Mouse (Mus musculus): ENCODE results near the gene Parn.
A peak's percentile ranks its signal among the peaks of the same experiment; 100 is the strongest.
"Not testable (repeated sequence)": the region's sequence is repeated elsewhere in the genome, so short reads cannot be mapped to it uniquely, and the experiment has no call there.

Gene Parn

DNA sequence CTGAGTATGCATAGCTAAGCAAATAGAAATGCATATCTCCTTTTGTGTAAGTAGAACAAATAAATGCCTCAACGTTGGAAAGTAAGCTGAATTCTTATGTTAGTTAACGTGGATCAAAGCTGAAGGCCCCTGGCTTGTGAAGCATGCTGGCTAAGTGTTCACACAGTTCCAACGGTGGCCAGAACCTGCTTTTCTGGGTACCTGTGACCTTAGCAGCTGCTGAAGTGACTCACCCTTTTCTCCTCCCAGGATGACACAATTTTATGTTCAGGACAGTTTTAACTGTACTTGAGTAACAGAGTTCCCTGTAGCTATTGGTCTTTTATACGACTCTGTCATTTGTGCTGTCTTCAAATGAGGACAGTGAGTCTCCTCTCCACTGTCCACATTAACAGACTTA, 22.0 kb downstream of the Parn start:
- no peaks in the 10 kb centered on the region for H3K4me1 ChIP-seq (replicated peaks; ENCODE audit: low read depth, low read length)
- no peaks in the 10 kb centered on the region for H3K27me3 ChIP-seq (ENCODE audit: insufficient read depth, low read length)
- H3K36me3 ChIP-seq (ENCODE audit: insufficient read depth, low read length): peaks cover 79% of the 10 kb centered on the region
- H3K9me3 ChIP-seq (ENCODE audit: low read length): no peaks in the 10 kb centered on the region
- no peak overlapping the region for H3K4me3 ChIP-seq (replicated peaks; ENCODE audit: low read length)
- TF ChIP-seq POU5F1 (IDR thresholded peaks at IDR 0.05; ENCODE audit: borderline replicate concordance, low read length): no peak
- no peak for TF ChIP-seq NANOG (IDR thresholded peaks at IDR 0.05; ENCODE audit: borderline replicate concordance, low read length)
- no peak for TF ChIP-seq CTCF (conservative IDR thresholded peaks at IDR 0.05; ENCODE audit: low read length)

DNA sequence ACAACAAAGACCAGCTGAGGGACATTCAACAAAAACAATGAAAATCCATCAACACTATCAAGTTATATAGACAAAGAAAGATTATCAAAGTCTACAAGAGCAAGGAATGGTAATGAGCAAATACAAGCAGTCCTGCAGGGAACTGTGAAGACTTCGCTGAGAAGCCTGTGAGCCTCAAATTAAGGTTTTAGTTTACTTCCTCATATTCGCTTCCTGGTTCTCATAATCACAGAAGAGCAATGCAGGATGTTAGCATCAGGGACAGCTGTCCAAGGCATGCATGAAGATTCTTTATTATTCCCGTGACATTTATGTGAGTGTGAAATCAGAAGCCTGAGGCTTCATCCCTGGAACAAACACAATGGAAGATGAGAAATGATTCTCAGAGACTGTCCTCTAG, 23.5 kb downstream of the Parn start:
- Histone ChIP-seq H3K27me3 (ENCODE audit: insufficient read depth, low read length) (no peaks in the 10 kb centered on the region), H3K4me3 (replicated peaks; ENCODE audit: low read length) (no peak overlapping the region), H3K9me3 (ENCODE audit: low read length) (no peaks in the 10 kb centered on the region), H3K36me3 (ENCODE audit: insufficient read depth, low read length) (peaks cover 69% of the 10 kb centered on the region), H3K4me1 (replicated peaks; ENCODE audit: low read depth, low read length) (peaks cover 3% of the 10 kb centered on the region; the same call in 1 of the 2 replicates)
- no peak for TF ChIP-seq POU5F1 (IDR thresholded peaks at IDR 0.05; ENCODE audit: borderline replicate concordance, low read length)
- TF ChIP-seq NANOG (IDR thresholded peaks at IDR 0.05; ENCODE audit: borderline replicate concordance, low read length): no peak
- TF ChIP-seq CTCF (conservative IDR thresholded peaks at IDR 0.05; ENCODE audit: low read length): no peak

DNA sequence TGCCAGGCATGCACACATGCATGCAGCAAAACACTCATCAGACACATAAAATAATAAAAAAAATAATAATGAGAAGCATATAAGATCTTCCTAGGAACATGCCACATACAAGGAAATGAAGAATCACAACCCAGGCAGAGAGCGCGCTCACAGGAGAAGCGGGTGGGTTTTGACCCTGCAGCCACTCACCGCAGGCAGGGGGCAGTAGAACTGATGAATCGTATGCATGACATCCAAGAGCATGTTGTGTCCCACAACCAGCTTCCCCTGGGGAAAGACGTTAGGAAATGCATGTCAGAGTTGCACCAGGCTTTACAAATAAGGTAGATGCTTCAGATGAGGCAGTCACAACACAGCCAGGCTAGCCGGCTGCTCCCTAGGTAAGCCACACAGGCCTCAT, 27.9 kb downstream of the Parn start:
- H3K4me3 ChIP-seq (replicated peaks; ENCODE audit: low read length): no peak overlapping the region
- TF ChIP-seq POU5F1 (IDR thresholded peaks at IDR 0.05; ENCODE audit: borderline replicate concordance, low read length) (no peak), NANOG (IDR thresholded peaks at IDR 0.05; ENCODE audit: borderline replicate concordance, low read length) (no peak), CTCF (conservative IDR thresholded peaks at IDR 0.05; ENCODE audit: low read length) (peak; percentile 36)
- H3K36me3 ChIP-seq (ENCODE audit: insufficient read depth, low read length): peaks cover 77% of the 10 kb centered on the region
- peaks cover 12% of the 10 kb centered on the region for H3K9me3 ChIP-seq (ENCODE audit: low read length)
- no peaks in the 10 kb centered on the region for H3K27me3 ChIP-seq (ENCODE audit: insufficient read depth, low read length)
- peaks cover 3% of the 10 kb centered on the region; the same call in 1 of the 2 replicates for H3K4me1 ChIP-seq (replicated peaks; ENCODE audit: low read depth, low read length)

DNA sequence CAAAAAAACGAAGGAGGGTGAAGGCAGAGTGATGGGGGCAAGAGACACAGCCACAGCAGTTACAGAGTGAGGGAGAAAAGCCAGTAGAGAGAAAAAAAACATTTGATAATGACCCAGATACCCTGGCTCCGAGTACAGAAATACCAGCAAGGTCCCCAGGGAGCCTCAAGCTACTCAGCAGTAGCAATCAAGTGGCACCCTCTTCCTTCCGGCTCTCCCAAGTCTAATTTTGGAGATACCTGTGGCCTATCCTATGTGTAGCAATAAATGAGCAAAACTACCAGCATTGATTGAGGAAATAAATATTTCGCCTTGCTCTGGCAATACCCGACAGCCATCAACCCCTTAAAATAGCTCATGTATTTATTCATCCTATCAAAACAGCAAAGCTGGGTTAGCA, 28.5 kb downstream of the Parn start:
- H3K9me3 ChIP-seq (ENCODE audit: low read length): peaks cover 16% of the 10 kb centered on the region
- H3K4me1 ChIP-seq (replicated peaks; ENCODE audit: low read depth, low read length): peaks cover 3% of the 10 kb centered on the region; the same call in 1 of the 2 replicates
- H3K36me3 ChIP-seq (ENCODE audit: insufficient read depth, low read length): peaks cover 80% of the 10 kb centered on the region
- TF ChIP-seq NANOG (IDR thresholded peaks at IDR 0.05; ENCODE audit: borderline replicate concordance, low read length) (no peak), CTCF (conservative IDR thresholded peaks at IDR 0.05; ENCODE audit: low read length) (no peak), POU5F1 (IDR thresholded peaks at IDR 0.05; ENCODE audit: borderline replicate concordance, low read length) (no peak)
- H3K27me3 ChIP-seq (ENCODE audit: insufficient read depth, low read length): no peaks in the 10 kb centered on the region
- H3K4me3 ChIP-seq (replicated peaks; ENCODE audit: low read length): no peak overlapping the region

DNA sequence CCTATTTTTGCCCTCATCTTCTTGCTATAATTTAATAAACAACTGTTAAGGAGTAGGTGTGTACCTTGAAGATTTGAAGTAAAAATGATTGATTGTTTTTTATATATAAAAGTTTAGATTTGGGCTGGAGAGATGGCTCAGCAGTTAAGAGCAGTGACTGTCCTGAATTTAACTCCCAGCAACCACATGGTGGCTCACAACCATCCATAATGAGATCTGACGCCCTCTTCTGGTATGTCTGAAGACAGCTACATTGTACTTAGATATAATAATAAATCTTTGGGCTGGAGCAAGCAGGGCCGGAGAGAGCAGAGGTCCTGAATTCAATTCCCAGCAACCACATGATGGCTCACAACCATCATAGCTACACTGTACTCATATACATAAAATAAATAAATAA, 29.8 kb downstream of the Parn start:
- TF ChIP-seq CTCF (conservative IDR thresholded peaks at IDR 0.05; ENCODE audit: low read length): peak; percentile 32
- not testable (repeated sequence) for H3K4me1 ChIP-seq (replicated peaks; ENCODE audit: low read depth, low read length); H3K4me3 ChIP-seq (replicated peaks; ENCODE audit: low read length); H3K27me3 ChIP-seq (ENCODE audit: insufficient read depth, low read length)
- H3K36me3 ChIP-seq (ENCODE audit: insufficient read depth, low read length): peaks cover 80% of the 10 kb centered on the region
- peaks cover 22% of the 10 kb centered on the region for H3K9me3 ChIP-seq (ENCODE audit: low read length)

DNA sequence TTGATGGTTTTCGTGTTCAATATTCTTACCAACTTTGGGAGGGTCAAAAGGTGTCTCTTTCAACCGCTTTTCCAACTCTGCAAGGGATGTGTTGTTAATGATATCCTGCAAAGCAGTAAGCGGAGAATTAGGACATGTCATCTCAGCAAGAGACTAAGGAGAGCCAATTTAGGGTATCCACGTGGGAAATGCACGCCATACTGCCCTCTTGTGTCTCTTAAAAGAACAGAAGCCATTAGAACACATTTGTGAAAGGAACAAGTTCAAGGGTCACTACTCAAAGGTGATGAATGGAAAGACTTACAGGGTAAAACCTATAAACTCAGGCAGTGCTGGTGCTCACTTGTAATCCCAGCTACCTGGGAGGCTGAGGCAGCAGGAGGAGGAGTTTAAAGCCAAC, 39.6 kb downstream of the Parn start:
- Histone ChIP-seq H3K9me3 (ENCODE audit: low read length) (peaks cover 12% of the 10 kb centered on the region), H3K4me3 (replicated peaks; ENCODE audit: low read length) (no peak overlapping the region), H3K27me3 (ENCODE audit: insufficient read depth, low read length) (no peaks in the 10 kb centered on the region), H3K36me3 (ENCODE audit: insufficient read depth, low read length) (peaks cover 97% of the 10 kb centered on the region), H3K4me1 (replicated peaks; ENCODE audit: low read depth, low read length) (no peaks in the 10 kb centered on the region)
- TF ChIP-seq NANOG (IDR thresholded peaks at IDR 0.05; ENCODE audit: borderline replicate concordance, low read length): no peak
- no peak for TF ChIP-seq POU5F1 (IDR thresholded peaks at IDR 0.05; ENCODE audit: borderline replicate concordance, low read length)
- TF ChIP-seq CTCF (conservative IDR thresholded peaks at IDR 0.05; ENCODE audit: low read length): peak; percentile 44

DNA sequence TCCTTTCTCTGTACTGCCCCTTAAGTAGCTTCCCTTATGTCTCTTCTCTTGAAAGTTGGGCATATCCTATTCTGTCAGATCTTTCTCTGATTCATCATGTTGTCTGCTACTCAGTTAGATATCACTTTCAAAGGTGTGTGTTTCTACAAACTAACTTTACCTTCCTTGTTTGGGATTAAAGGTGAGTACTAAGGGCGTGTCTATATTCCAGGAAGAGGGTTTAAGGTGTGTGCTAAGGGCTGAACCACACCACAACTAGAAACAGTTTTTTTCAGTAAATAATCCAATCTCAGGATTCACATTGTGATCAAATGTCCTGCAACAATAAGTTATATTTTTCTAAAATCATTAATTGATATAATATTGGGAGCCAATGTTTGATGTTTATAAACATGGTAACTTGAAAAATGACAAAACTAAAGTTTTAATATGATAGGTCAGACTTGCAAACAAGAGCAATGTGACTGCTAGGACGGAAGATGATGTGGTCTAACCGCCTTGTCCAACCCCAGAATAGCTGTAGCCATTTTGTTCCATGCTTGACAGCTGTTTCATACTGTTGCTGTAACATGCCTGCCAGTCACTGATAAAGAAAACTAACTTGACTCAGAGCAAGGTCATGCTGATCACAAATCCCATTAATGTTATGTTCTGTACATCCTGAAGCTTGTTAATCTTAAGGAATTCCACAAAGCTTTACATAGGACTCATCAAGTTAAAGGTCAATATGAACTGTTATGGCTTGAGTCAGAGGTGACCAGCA, 46.0 kb downstream of the Parn start:
- Histone ChIP-seq H3K4me3 (replicated peaks; ENCODE audit: low read length) (no peak overlapping the region), H3K9me3 (ENCODE audit: low read length) (no peaks in the 10 kb centered on the region), H3K4me1 (replicated peaks; ENCODE audit: low read depth, low read length) (no peaks in the 10 kb centered on the region; the same call in 1 of the 2 replicates), H3K36me3 (ENCODE audit: insufficient read depth, low read length) (peaks cover 81% of the 10 kb centered on the region), H3K27me3 (ENCODE audit: insufficient read depth, low read length) (no peaks in the 10 kb centered on the region)
- no peak for TF ChIP-seq CTCF (conservative IDR thresholded peaks at IDR 0.05; ENCODE audit: low read length)
- no peak for TF ChIP-seq NANOG (IDR thresholded peaks at IDR 0.05; ENCODE audit: borderline replicate concordance, low read length)
- no peak for TF ChIP-seq POU5F1 (IDR thresholded peaks at IDR 0.05; ENCODE audit: borderline replicate concordance, low read length)

DNA sequence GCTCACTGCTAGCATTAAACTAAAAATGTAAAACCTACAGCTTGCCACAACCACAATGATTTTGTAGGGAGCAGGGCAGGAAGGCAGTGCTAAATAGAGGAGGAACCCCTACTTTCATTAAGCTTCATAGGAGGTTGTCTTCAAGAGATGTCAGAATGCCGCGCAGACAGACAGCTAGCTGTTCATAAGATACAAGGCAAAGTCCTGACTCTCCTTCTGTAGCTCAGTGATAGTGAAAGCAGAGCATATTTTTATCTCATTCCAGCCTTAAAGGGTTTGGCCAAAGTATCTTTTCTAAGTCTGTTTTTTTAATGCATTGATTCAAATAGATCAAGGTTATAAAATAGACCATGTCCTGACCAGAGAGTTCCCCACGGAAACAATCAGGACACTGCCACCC, 47.8 kb downstream of the Parn start:
- Histone ChIP-seq H3K27me3 (ENCODE audit: insufficient read depth, low read length) (no peaks in the 10 kb centered on the region), H3K4me1 (replicated peaks; ENCODE audit: low read depth, low read length) (no peaks in the 10 kb centered on the region; the same call in 1 of the 2 replicates), H3K9me3 (ENCODE audit: low read length) (no peaks in the 10 kb centered on the region), H3K36me3 (ENCODE audit: insufficient read depth, low read length) (peaks cover 80% of the 10 kb centered on the region), H3K4me3 (replicated peaks; ENCODE audit: low read length) (no peak overlapping the region)
- TF ChIP-seq POU5F1 (IDR thresholded peaks at IDR 0.05; ENCODE audit: borderline replicate concordance, low read length) (no peak), NANOG (IDR thresholded peaks at IDR 0.05; ENCODE audit: borderline replicate concordance, low read length) (no peak)

DNA sequence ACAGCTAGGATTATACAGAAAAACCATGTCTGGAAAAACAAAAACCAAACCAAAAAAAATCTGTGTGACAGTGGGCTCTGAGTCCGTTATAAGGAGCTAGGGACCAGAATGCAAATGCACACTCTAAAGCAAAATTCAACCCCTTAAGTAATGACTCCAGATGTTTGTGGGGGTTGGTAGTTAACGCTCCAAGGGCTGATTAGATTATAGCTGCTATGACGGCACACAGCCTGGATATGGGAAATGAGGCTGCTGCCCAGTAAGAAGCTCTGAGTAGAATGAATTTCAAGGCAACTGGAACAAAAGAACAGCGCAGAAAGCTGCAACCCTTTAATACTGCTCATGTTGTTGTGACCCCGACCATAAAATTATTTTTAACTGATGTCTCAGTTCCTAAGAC, 52.7 kb downstream of the Parn start:
- no peaks in the 10 kb centered on the region for H3K27me3 ChIP-seq (ENCODE audit: insufficient read depth, low read length)
- H3K4me3 ChIP-seq (replicated peaks; ENCODE audit: low read length): no peak overlapping the region
- H3K9me3 ChIP-seq (ENCODE audit: low read length): no peaks in the 10 kb centered on the region
- H3K36me3 ChIP-seq (ENCODE audit: insufficient read depth, low read length): peaks cover 66% of the 10 kb centered on the region
- TF ChIP-seq CTCF (conservative IDR thresholded peaks at IDR 0.05; ENCODE audit: low read length) (no peak), NANOG (IDR thresholded peaks at IDR 0.05; ENCODE audit: borderline replicate concordance, low read length) (no peak), POU5F1 (IDR thresholded peaks at IDR 0.05; ENCODE audit: borderline replicate concordance, low read length) (no peak)
- H3K4me1 ChIP-seq (replicated peaks; ENCODE audit: low read depth, low read length): peaks cover 31% of the 10 kb centered on the region
